Mouse (Mus musculus) monocyte, adult 59 days (primary cell): Measurements from ENCODE around the gene Bex2. TPM values are rescaled to one million over a fixed set of nuclear protein-coding genes. Genes with fewer than 3 reads are reported as not detected.

ENCODE experiments used
- total RNA-seq, 2 experiments: library from RNA; stranded (reverse); gene quantifications; one replicate each; pipeline ENCODE4 v1.2.4; 2023

Bex2 gene
- not detected for total RNA-seq

DNA sequence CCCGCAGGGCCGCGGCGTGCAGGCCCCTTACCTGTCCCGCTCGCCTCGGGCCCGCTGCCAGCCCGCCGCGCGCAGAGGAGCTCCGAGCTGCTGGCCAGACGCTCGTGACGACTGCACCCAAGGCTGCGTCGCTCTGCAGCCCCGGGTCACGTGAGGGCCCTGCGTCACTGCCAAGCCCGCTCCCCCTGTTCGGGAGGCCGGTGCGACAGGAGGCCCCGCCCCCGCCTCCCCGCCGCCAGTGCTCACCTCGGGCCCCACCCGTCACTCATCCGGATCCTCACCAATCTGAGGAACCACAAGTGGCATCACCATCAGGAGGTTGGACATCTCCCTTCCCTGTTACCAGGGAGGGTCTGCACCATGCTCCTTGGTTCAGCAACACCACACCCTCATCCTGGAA is at the start of gene Bex2:
Gene Bex2, minus strand, starts transcription at position 217 of the 400 bp plus-strand sequence.

DNA sequence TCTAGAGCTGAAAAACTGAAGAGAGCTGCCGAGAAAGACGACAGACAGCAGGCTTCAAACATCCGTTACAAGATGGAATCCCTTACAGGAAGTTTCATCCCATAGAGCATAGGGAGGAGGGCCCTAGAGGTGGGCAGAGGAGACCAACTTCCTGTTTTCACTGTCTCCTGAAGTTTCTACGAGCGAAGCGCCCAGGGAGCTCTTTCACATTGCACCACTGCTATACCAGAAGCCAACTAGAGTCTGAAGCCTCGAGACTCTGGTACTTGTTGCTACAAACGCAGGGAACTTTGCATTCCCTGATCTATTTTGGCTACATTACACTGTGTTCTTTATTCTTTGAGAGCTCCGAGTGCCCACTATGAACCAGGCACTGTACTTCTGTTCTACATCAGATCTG is 17.1 kb upstream of the Bex2 start, which contains the start of gene Nxf3:
Gene Nxf3, minus strand, starts transcription at position 101 of the 400 bp plus-strand sequence.

DNA sequence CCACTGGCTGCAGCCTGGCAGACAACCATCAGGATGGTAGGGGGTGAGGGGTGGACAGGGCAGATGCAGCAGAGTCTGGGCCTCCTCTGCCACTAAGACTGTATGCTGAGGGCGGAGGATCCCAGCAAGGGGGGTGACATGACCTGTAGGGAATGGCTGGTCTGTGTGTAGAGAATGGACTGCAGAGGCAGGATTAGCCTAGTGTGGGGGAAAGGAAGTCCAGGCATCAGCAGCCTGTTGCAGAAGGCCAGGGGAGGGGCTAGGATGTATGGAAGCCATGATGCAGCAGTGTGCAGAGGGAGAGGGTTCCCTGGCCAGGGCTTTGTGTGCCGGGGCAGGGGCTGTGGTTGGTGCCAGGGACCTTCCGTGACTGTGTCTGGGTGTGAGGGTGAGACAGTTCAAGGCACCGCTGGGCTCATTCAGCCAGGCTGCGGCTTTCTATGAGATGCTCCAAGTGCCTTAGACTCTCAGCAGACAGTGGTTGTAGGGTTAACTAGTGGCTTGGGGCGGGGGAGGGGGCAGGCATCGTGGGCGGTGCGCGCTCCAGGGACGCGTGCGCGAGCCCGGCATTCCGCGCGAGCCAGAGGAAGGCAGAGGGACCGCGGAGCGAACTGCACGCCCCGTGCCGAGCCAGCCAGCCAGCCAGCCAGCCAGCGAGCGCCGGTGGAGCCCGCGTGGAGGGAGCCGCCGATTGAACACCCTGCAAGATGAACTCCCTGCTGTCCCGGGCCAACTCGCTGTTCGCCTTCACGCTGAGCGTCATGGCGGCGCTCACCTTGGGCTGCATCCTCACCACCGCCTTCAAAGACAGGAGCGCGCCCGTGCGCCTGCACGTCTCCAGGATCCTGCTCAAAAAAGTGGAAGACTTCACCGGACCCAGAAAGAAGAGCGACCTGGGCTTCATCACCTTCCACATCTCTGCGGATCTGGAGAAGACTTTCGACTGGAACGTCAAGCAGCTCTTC is 35.0 kb downstream of the Bex2 start, which contains the start of gene Arxes1:
Gene Arxes1, plus strand, starts transcription at position 569 of the 965 bp plus-strand sequence.

Other genes starting within 250 kb of the Bex2 start
- gene Gprasp2, start 229.2 kb downstream of the Bex2 start, total RNA-seq, result 1 to 10 TPM in 1 of 2 experiments, under 1 TPM in 1; 0.81 to 7.3 TPM
- gene Arxes2, start 74.4 kb downstream of the Bex2 start, total RNA-seq, result not detected
- gene Arxes1, start 34.9 kb downstream of the Bex2 start, total RNA-seq, result not detected
- gene Nxf3, start 17.0 kb upstream of the Bex2 start, total RNA-seq, result not detected
- not detected for gene Bex4, start 70.8 kb upstream of the Bex2 start, total RNA-seq
- 10 to 100 TPM in 1 of 2 experiments, 1 to 10 TPM in 1; 7.8 to 16.0 TPM for gene Tceal8, start 104.1 kb upstream of the Bex2 start, total RNA-seq
- not detected for gene Tceal5, start 135.6 kb upstream of the Bex2 start, total RNA-seq
- gene Tceal7, start 146.5 kb upstream of the Bex2 start, total RNA-seq, result not detected
- under 1 TPM in 1 of 2 experiments, not detected in 1; 0.88 TPM for gene Bex1, start 147.3 kb upstream of the Bex2 start, total RNA-seq
- gene Tceal9, start 176.8 kb upstream of the Bex2 start, total RNA-seq, result 10 to 100 TPM; 23.3 to 24.1 TPM
- gene Bex3, start 202.0 kb upstream of the Bex2 start, total RNA-seq, result 10 to 100 TPM; 27.5 to 35.5 TPM